Mouse (Mus musculus) MEL (cell line): ENCODE data around the gene Chsy1.

ENCODE experiments used
- CTCF ChIP-seq, 3 experiments: IDR thresholded peaks in 2 of 3; conservative IDR thresholded peaks in 1 of 3; 2 replicates each; pipeline ENCODE4 v1.5.1; 2011 to 2012; ENCODE audit warnings: low read length in 3 of 3, low read depth in 2 of 3, mild to moderate bottlenecking in 2 of 3, improper control_type of control experiment in 1 of 3, inconsistent platforms in 1 of 3, mixed read lengths in 1 of 3, moderate library complexity in 1 of 3; ENCODE audit not compliant: control insufficient read depth in 1 of 3, insufficient read depth in 1 of 3, poor library complexity in 1 of 3, severe bottlenecking in 1 of 3
- MAFK ChIP-seq: IDR thresholded peaks from 2 replicates; pipeline ENCODE4 v1.6.1; 2011; ENCODE audit warnings: low read depth, mild to moderate bottlenecking, low read length, improper control_type of control experiment, borderline replicate concordance
- MAX ChIP-seq: IDR thresholded peaks from 2 replicates; pipeline ENCODE4 v1.6.1; 2011; ENCODE audit warnings: low read length, improper control_type of control experiment
- MEF2A ChIP-seq: IDR thresholded peaks from 2 replicates; pipeline ENCODE4 v1.6.1; 2014; ENCODE audit warnings: low read depth, mild to moderate bottlenecking, inconsistent platforms, low read length, improper control_type of control experiment; ENCODE audit not compliant: poor library complexity, insufficient replicate concordance, severe bottlenecking; ENCODE audit errors: extremely low read depth
- MXI1 ChIP-seq: IDR thresholded peaks from 2 replicates; pipeline ENCODE4 v1.6.1; 2011; ENCODE audit warnings: mild to moderate bottlenecking, low read depth, low read length, improper control_type of control experiment
- NRF1 ChIP-seq: IDR thresholded peaks from 2 replicates; pipeline ENCODE4 v1.6.1; 2014; ENCODE audit warnings: low read depth, mild to moderate bottlenecking, inconsistent platforms, low read length, improper control_type of control experiment, moderate library complexity; ENCODE audit not compliant: poor library complexity, insufficient read depth, severe bottlenecking
- POLR2A ChIP-seq, 2 experiments: IDR thresholded peaks; 2 replicates each; pipeline ENCODE4 v1.6.1; 2011 to 2012; ENCODE audit warnings: low read length in 2 of 2, mild to moderate bottlenecking in 2 of 2, control low read depth in 1 of 2, improper control_type of control experiment in 1 of 2, low read depth in 1 of 2, moderate library complexity in 1 of 2; ENCODE audit not compliant: control insufficient read depth in 1 of 2, insufficient read depth in 1 of 2, poor library complexity in 1 of 2
- POLR2AphosphoS2 ChIP-seq: IDR thresholded peaks from 2 replicates; pipeline ENCODE4 v1.6.1; 2011; ENCODE audit warnings: low read length, improper control_type of control experiment
- RAD21 ChIP-seq: IDR thresholded peaks from 2 replicates; pipeline ENCODE4 v1.6.1; 2011; ENCODE audit warnings: mild to moderate bottlenecking, low read depth, low read length, improper control_type of control experiment
- RCOR1 ChIP-seq: IDR thresholded peaks from 2 replicates; pipeline ENCODE4 v1.6.1; 2012; ENCODE audit warnings: low read depth, mild to moderate bottlenecking, inconsistent platforms, low read length, improper control_type of control experiment
- SIN3A ChIP-seq: IDR thresholded peaks from 2 replicates; pipeline ENCODE4 v1.6.1; 2012; ENCODE audit warnings: low read length, improper control_type of control experiment, inconsistent platforms
- TCF12 ChIP-seq: IDR thresholded peaks from 2 replicates; pipeline ENCODE4 v1.6.1; 2014; ENCODE audit warnings: low read depth, mild to moderate bottlenecking, inconsistent platforms, low read length, improper control_type of control experiment, moderate library complexity
- ZKSCAN1 ChIP-seq: IDR thresholded peaks from 2 replicates; pipeline ENCODE4 v1.6.1; 2012; ENCODE audit warnings: low read depth, mild to moderate bottlenecking, inconsistent platforms, low read length, improper control_type of control experiment, moderate library complexity

GRCm38 (mm10) chr7:66110636-66111112 is 1.4 kb downstream of the Chsy1 start:
- no peak for TF ChIP-seq CTCF (IDR thresholded peaks at IDR 0.05 in 2 of 3, conservative IDR thresholded peaks at IDR 0.05 in 1 of 3; ENCODE audit: control insufficient read depth in 1 of 3, insufficient read depth in 1 of 3, low read depth in 2 of 3, low read length in 3 of 3, poor library complexity in 1 of 3, severe bottlenecking in 1 of 3)
- TF ChIP-seq POLR2A (IDR thresholded peaks at IDR 0.05; ENCODE audit: control insufficient read depth in 1 of 2, insufficient read depth in 1 of 2, low read depth in 1 of 2, low read length in 2 of 2, poor library complexity in 1 of 2) = no peak
- no peak for TF ChIP-seq RAD21
- TF ChIP-seq MAX = no peak
- no peak for TF ChIP-seq NRF1
- no peak for TF ChIP-seq TCF12
- TF ChIP-seq MEF2A = no peak
- TF ChIP-seq MXI1 = no peak; the same call in 1 of the 2 replicates
- TF ChIP-seq SIN3A = no peak
- no peak for TF ChIP-seq MAFK
- no peak for TF ChIP-seq POLR2AphosphoS2
- no peak for TF ChIP-seq RCOR1
- TF ChIP-seq ZKSCAN1 = no peak
